Mouse (Mus musculus): ENCODE measurements around the gene Taf5l. TPM values are rescaled to one million over a fixed set of nuclear protein-coding genes. Genes with fewer than 3 reads are reported as not detected.
A peak's percentile ranks its signal among the peaks of the same experiment; 100 is the strongest.

Gene Taf5l
- polyA plus RNA-seq, 1 experiment, result 8.0 TPM

DNA sequence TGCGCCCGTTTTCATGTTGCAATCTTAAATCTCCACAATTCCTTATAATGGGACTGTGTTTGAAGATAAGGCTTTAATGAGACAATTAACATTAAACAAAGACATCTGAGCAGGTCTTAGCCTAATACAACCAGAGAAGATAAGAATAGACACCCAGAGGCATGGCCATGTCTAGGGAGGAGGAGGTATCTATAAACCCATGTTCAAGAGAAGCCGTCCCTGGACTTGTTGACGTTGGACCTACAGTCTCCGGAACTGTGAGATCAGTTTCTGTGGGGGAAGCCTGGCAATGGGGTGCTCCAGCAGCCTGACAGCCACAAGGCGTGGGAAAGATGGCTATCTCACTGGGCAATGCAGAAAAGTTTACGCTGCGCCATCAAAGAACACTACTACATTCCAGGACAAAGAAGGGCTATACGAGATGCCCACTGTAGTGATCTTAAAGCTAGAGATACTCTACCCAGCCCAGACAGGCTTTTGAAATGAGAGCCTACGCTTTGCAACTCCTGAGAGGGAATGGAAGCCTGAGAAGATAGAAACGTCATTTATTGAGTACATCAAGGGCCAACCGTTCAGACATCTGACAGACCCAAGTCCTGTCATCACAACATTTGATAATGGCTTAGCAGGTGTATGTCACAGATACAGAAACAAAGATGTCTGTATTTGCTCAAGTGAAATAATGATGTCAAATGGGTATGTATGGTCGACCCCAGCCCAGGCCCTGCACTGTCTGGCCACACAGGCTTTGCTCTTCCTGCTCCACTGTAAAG is 30.7 kb downstream of the Taf5l start:
- Histone ChIP-seq H3K4me1 (peaks cover 39% of the 10 kb centered on the region), H3K4me3 (replicated peaks) (no peak overlapping the region), H3K36me3 (replicated peaks; ENCODE audit: low read length) (peaks cover 25% of the 10 kb centered on the region), H3K9me3 (no peaks in the 10 kb centered on the region), H3K27me3 (replicated peaks) (no peaks in the 10 kb centered on the region)
- TF ChIP-seq GATA1 (IDR thresholded peaks at IDR 0.05; ENCODE audit: borderline replicate concordance, low read length), result no peak
- no peak for TF ChIP-seq FLI1 (IDR thresholded peaks at IDR 0.05; ENCODE audit: low read length)

DNA sequence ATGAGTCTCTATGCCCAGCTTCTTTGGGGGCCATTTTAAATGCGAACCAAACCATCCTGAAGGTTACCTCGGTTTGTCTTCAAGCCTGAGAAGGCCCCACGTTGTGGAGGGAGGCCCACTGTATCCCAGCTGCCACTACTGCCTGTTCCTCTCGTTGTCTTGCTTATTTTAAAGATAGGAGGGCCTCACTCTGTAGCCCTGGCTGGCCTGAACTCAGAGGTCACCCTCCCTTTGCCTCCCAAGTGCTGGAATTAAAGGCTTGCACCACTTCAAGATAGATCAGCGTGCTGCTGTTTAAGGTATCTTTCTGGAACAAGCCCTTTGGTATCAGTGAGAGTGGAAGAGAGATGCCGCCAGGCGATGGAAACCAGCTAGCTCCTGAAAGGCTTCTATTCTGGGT is 32.1 kb downstream of the Taf5l start:
- H3K4me3 ChIP-seq (replicated peaks), result peak overlapping the region; percentile 75
- peaks cover 13% of the 10 kb centered on the region for H3K36me3 ChIP-seq (replicated peaks; ENCODE audit: low read length)
- TF ChIP-seq GATA1 (IDR thresholded peaks at IDR 0.05; ENCODE audit: borderline replicate concordance, low read length) (no peak), FLI1 (IDR thresholded peaks at IDR 0.05; ENCODE audit: low read length) (no peak)
- H3K27me3 ChIP-seq (replicated peaks), result no peaks in the 10 kb centered on the region
- H3K4me1 ChIP-seq, result peaks cover 37% of the 10 kb centered on the region
- H3K9me3 ChIP-seq, result no peaks in the 10 kb centered on the region

DNA sequence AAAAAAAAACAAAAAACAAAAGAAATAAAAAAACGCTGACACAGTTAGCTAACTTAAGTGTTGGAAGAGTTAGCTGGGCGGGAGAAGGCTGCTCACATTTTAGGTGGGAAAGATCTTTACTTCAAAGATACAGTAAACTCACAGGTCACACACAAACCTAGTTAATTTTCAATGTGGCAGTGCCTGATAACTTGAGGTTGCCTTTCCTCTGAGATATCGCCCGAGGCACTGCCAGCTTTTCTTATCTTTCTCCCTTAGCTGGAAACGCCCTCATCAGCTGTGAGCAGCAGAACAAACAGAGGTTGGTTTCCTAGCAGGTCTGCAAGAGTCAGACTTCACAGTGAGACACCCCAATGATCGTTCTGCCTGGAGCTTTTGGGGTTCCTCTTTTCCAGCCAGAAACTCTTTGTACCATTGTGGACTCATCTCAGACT is 32.6 kb downstream of the Taf5l start:
- TF ChIP-seq GATA1 (IDR thresholded peaks at IDR 0.05; ENCODE audit: borderline replicate concordance, low read length), result no peak; the same call in 2 of the 3 replicates
- no peak for TF ChIP-seq FLI1 (IDR thresholded peaks at IDR 0.05; ENCODE audit: low read length)
- no peaks in the 10 kb centered on the region for H3K27me3 ChIP-seq (replicated peaks)
- peak overlapping the region; percentile 75 for H3K4me3 ChIP-seq (replicated peaks)
- H3K4me1 ChIP-seq, result peaks cover 42% of the 10 kb centered on the region
- peaks cover 8% of the 10 kb centered on the region for H3K36me3 ChIP-seq (replicated peaks; ENCODE audit: low read length)
- H3K9me3 ChIP-seq, result no peaks in the 10 kb centered on the region

DNA sequence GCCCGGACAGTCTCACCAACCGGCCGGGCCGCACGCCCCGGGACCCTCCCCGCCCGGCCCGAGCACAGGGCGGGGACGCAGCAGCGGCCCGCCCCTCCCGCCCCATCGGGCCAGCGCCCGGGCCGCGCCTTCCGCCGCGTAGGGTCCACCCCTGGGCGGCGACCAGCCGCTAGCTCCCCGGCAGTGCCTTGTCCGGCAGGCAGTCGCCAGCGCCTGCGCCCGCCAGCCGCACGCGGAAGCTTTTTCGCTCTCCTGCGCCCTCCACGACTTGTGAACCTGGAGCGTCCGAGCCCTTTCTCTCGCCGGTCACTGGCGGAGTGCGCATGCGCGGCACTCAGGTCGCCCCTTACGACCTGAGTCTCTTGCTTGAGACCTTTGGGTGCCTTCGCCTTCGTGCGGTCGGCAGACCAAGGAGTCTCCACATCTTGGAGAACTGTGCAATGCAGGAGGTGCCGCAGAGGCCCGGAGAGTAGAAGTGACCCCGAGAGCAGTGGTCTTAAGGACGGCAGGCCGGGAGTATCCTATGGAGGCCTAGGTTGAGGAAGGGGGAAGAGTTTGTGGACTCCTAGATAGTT is 38.3 kb downstream of the Taf5l start, which contains the start of gene Abcb10:
Gene Abcb10 (minus strand): TSS at position 297 of the 575 bp plus-strand sequence.
- no peaks in the 10 kb centered on the region for H3K36me3 ChIP-seq (replicated peaks; ENCODE audit: low read length)
- H3K27me3 ChIP-seq (replicated peaks), result no peaks in the 10 kb centered on the region
- peak within 1 kb of the TSS; percentile 94 for H3K4me3 ChIP-seq (replicated peaks)
- TF ChIP-seq GATA1 (IDR thresholded peaks at IDR 0.05; ENCODE audit: borderline replicate concordance, low read length), result no peak
- TF ChIP-seq FLI1 (IDR thresholded peaks at IDR 0.05; ENCODE audit: low read length), result no peak
- peaks cover 69% of the 10 kb centered on the region for H3K4me1 ChIP-seq
- no peaks in the 10 kb centered on the region for H3K9me3 ChIP-seq

DNA sequence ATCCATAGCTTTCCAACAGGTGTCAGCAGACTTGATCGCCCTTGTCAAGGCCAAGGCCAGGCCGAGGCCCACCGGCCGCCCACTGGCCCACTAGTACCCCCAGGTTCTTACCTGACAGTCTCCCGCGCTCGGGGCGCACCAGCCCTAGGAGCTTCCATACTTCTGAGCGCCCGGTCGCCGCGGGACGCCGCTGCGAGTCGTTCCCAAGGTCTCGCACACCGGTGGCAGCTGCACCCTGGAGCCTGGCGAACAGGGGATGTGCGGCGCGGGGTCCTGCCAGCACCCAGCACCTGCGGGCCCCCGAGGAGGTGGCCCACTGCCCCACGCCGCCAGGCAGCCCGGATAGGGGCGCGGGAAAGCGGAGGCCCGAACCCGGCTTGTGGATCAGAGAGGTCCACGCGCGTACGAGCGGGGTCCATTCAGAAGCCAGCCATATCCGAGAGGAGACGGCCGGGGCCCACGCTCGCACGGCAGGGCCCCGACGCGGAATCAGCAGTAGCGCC is 38.9 kb downstream of the Taf5l start:
- Histone ChIP-seq H3K4me1 (peaks cover 68% of the 10 kb centered on the region), H3K27me3 (replicated peaks) (no peaks in the 10 kb centered on the region), H3K4me3 (replicated peaks) (peak overlapping the region; percentile 94), H3K9me3 (no peaks in the 10 kb centered on the region), H3K36me3 (replicated peaks; ENCODE audit: low read length) (no peaks in the 10 kb centered on the region)
- TF ChIP-seq FLI1 (IDR thresholded peaks at IDR 0.05; ENCODE audit: low read length) (no peak), GATA1 (IDR thresholded peaks at IDR 0.05; ENCODE audit: borderline replicate concordance, low read length) (no peak)

DNA sequence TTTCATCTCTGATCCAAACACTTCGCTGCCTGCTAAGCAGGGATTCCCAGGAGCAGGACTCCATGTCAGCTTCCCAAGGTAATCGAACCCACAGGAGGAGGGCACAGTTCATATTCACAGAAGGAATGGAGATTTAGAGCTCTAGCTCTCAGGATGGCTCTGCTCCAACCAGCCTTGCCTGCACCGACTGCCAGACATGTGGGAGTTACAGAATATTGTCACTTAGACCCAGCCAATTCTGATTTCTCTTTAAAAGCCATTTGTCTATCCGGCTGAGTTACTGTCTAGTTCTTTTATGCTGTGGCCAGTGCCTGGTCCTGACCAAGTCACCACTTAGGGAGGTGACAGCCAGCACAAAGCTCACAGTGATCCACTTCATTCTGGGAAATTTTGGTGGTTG is 39.5 kb downstream of the Taf5l start:
- TF ChIP-seq GATA1 (IDR thresholded peaks at IDR 0.05; ENCODE audit: borderline replicate concordance, low read length), result no peak
- no peak for TF ChIP-seq FLI1 (IDR thresholded peaks at IDR 0.05; ENCODE audit: low read length)
- Histone ChIP-seq H3K4me1 (peaks cover 67% of the 10 kb centered on the region), H3K36me3 (replicated peaks; ENCODE audit: low read length) (no peaks in the 10 kb centered on the region), H3K4me3 (replicated peaks) (peak overlapping the region; percentile 62), H3K9me3 (no peaks in the 10 kb centered on the region), H3K27me3 (replicated peaks) (no peaks in the 10 kb centered on the region)

DNA sequence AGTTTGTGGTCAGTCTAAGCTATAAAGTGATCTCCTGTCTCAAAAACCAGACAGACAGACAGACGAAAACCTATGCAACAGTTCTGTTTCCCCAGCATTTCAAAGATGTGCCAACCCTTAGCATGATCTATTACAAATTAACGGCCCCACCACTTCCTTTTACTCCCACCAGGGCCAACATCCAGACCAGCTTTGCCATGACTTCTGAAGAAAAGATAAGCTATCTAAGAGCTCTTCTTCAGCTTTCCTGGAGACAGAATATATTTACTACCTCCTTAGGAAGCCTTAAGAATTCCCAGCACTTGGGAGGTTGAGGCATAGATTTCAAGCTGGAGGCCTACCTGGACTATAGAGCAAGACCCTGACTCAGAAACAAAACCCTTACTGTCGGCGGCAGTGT is 41.0 kb downstream of the Taf5l start:
- Histone ChIP-seq H3K4me1 (peaks cover 63% of the 10 kb centered on the region), H3K4me3 (replicated peaks) (peak overlapping the region; percentile 52), H3K36me3 (replicated peaks; ENCODE audit: low read length) (peaks cover 3% of the 10 kb centered on the region), H3K9me3 (peaks cover 6% of the 10 kb centered on the region), H3K27me3 (replicated peaks) (no peaks in the 10 kb centered on the region)
- TF ChIP-seq FLI1 (IDR thresholded peaks at IDR 0.05; ENCODE audit: low read length), result no peak
- no peak for TF ChIP-seq GATA1 (IDR thresholded peaks at IDR 0.05; ENCODE audit: borderline replicate concordance, low read length)

DNA sequence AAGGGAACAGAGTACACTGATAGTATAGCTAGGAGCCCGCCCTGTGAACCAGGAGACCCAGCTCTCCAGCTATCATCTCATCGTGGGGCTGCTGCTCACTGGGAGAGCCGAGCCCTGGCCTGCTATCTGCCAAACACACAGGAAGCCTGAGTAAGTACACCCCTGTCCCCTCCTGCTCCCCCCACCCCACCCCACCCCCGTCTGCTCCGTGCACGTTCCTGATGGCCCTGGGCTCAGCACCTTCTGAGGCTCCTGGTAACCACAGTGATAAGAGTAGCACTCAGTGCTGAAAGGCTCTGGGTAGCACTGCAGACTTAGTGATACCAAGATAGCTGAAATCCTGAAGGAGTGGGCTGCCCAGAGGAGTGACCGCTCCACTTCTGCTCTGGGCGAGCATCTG is 42.3 kb downstream of the Taf5l start:
- peak overlapping the region; percentile 1 for H3K4me3 ChIP-seq (replicated peaks)
- H3K4me1 ChIP-seq, result peaks cover 59% of the 10 kb centered on the region
- no peaks in the 10 kb centered on the region for H3K27me3 ChIP-seq (replicated peaks)
- TF ChIP-seq GATA1 (IDR thresholded peaks at IDR 0.05; ENCODE audit: borderline replicate concordance, low read length), result no peak
- no peak for TF ChIP-seq FLI1 (IDR thresholded peaks at IDR 0.05; ENCODE audit: low read length)
- peaks cover 11% of the 10 kb centered on the region for H3K36me3 ChIP-seq (replicated peaks; ENCODE audit: low read length)
- peaks cover 15% of the 10 kb centered on the region for H3K9me3 ChIP-seq

DNA sequence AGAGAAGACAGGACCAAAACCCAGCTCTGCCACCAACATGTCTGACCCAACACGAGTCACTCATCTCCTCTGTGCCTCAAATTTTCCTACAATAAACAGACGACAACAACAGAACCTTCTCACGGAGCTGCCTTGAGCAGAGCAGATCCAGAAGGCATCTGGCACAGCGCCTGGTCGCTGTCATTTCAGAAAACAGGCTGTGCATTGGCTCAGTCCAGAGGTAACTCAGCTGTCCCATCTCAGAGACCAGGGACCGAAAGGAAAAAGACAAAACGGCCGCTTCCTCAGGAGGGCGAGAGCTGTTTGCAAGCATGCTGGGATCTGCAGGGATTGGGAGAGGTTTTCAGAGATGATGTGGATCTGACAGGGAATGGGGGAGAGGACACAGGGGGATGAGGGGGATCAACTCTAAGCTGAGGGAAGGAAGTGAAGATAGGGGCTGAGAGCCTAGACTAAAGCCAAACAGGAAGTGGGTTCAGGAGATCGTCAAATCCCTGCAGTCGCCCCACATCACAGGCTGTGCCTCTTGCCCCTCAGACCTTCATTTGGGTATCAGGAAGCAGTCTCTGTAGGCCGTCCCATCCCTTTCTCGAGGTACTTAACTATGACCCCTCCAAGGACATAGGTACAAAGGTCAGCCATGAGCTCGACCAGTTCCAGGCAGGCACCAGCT is 42.9 kb downstream of the Taf5l start:
- Histone ChIP-seq H3K4me1 (peaks cover 57% of the 10 kb centered on the region), H3K36me3 (replicated peaks; ENCODE audit: low read length) (peaks cover 11% of the 10 kb centered on the region), H3K27me3 (replicated peaks) (no peaks in the 10 kb centered on the region), H3K4me3 (replicated peaks) (peak overlapping the region; percentile 1), H3K9me3 (peaks cover 15% of the 10 kb centered on the region)
- TF ChIP-seq FLI1 (IDR thresholded peaks at IDR 0.05; ENCODE audit: low read length) (no peak), GATA1 (IDR thresholded peaks at IDR 0.05; ENCODE audit: borderline replicate concordance, low read length) (no peak)
